Mouse (Mus musculus) 416B (cell line): ENCODE measurements at regions not wholly inside any gene's neighbourhood (a gene's known extent, or its start where the extent isn't known, plus 50 kb on each side); places are given as distances from the start of the nearest gene placed in this dataset.

ENCODE experiments used
- DNase-seq: peaks from one replicate; pipeline ENCODE4 v3.0.0; 2011; ENCODE audit warnings: low read depth

- no peak for DNase-seq
These were observed 251.5 kb upstream of the Kcnj16 start for GRCm38 (mm10) chr11:110716369-110716768.

GRCm38 (mm10) chr11:110722701-110723100 is 245.1 kb upstream of the Kcnj16 start:
- no peak for DNase-seq

- DNase-seq = no peak
These were observed 243.9 kb upstream of the Kcnj16 start for GRCm38 (mm10) chr11:110723971-110724370.

GRCm38 (mm10) chr11:110727357-110727961 is 240.4 kb upstream of the Kcnj16 start:
- no peak for DNase-seq

GRCm38 (mm10) chr11:110731510-110731909 is 236.3 kb upstream of the Kcnj16 start:
- DNase-seq = no peak

GRCm38 (mm10) chr11:110774128-110774527 is 193.7 kb upstream of the Kcnj16 start:
- no peak for DNase-seq

- no peak for DNase-seq
These were observed 186.1 kb upstream of the Kcnj16 start for GRCm38 (mm10) chr11:110781492-110782276.

GRCm38 (mm10) chr11:110789537-110789936 is 178.3 kb upstream of the Kcnj16 start:
- DNase-seq = no peak

GRCm38 (mm10) chr11:110799887-110800578 is 167.8 kb upstream of the Kcnj16 start:
- DNase-seq = no peak

GRCm38 (mm10) chr11:110802013-110802412 is 165.8 kb upstream of the Kcnj16 start:
- DNase-seq = no peak

- no peak for DNase-seq
These were observed 163.8 kb upstream of the Kcnj16 start for GRCm38 (mm10) chr11:110804079-110804478.

GRCm38 (mm10) chr11:110813137-110813536 is 154.7 kb upstream of the Kcnj16 start:
- no peak for DNase-seq

GRCm38 (mm10) chr11:110814732-110815131 is 153.1 kb upstream of the Kcnj16 start:
- no peak for DNase-seq

- no peak for DNase-seq
These were observed 152.6 kb upstream of the Kcnj16 start for GRCm38 (mm10) chr11:110815206-110815605.

GRCm38 (mm10) chr11:110828584-110828983 is 139.2 kb upstream of the Kcnj16 start:
- DNase-seq = no peak

- DNase-seq = peak; percentile 0
These were observed 131.1 kb upstream of the Kcnj16 start for GRCm38 (mm10) chr11:110836688-110837087.

GRCm38 (mm10) chr11:110839316-110839715 is 128.5 kb upstream of the Kcnj16 start:
- DNase-seq = no peak

GRCm38 (mm10) chr11:110868319-110868718 is 99.5 kb upstream of the Kcnj16 start:
- DNase-seq = no peak

- DNase-seq = no peak
These were observed 97.7 kb upstream of the Kcnj16 start for GRCm38 (mm10) chr11:110870133-110870532.

- DNase-seq = no peak
These were observed 93.2 kb upstream of the Kcnj16 start for GRCm38 (mm10) chr11:110874626-110875025.

- no peak for DNase-seq
These were observed 86.9 kb upstream of the Kcnj16 start for GRCm38 (mm10) chr11:110880971-110881370.

GRCm38 (mm10) chr11:110889354-110890151 is 78.3 kb upstream of the Kcnj16 start:
- no peak for DNase-seq
